Mouse (Mus musculus) gastrocnemius, adult 2 months (tissue): ENCODE results near the gene Ank2. TPM values are rescaled to one million over a fixed set of nuclear protein-coding genes. Genes with fewer than 3 reads are reported as not detected.
A peak's percentile ranks its signal among the peaks of the same experiment; 100 is the strongest.

Experiments
- DNase-seq: peaks from one replicate; pipeline ENCODE4 v3.0.0; 2022
- H3K27ac ChIP-seq: fragments of 200-600 bp; 2 replicates; pipeline ENCODE4 v1.8.1; 2022; ENCODE audit warnings: mild to moderate bottlenecking
- H3K4me3 ChIP-seq: fragments of 200-600 bp; 2 replicates; pipeline ENCODE4 v1.8.1; 2022; ENCODE audit warnings: mild to moderate bottlenecking, moderate library complexity
- CTCF ChIP-seq: fragments of 200-600 bp; IDR thresholded peaks from 2 replicates; pipeline ENCODE4 v1.8.1; 2022; ENCODE audit warnings: antibody characterized with exemption, mild to moderate bottlenecking, moderate library complexity
- intact Hi-C: fragments of 180-260 bp; cut with DNase I; formaldehyde crosslinking; loops from one replicate; pipeline ENCODE4 v1.15.1; 2025
- total RNA-seq, 2 experiments: library from RNA; stranded (reverse); gene quantifications; 2 replicates each; pipeline ENCODE4 v1.2.3; 2021

The Ank2 gene
- total RNA-seq, 2 experiments from 2014 or later = 94.5 to 154 TPM

- no peak overlapping the region; the same call in 1 of the 2 replicates for H3K4me3 ChIP-seq
- H3K27ac ChIP-seq = no peak overlapping the region
- no peak for TF ChIP-seq CTCF
- intact Hi-C loops = no loop called here
- no peak for DNase-seq
Observed at GRCm38 (mm10) chr3:127281390-127281789, 217.8 kb downstream of the Ank2 start.

GRCm38 (mm10) chr3:127280376-127280775 lies 218.8 kb downstream of the Ank2 start:
- TF ChIP-seq CTCF = peak; percentile 10; the same call in 1 of the 2 replicates
- Histone ChIP-seq H3K27ac (no peak overlapping the region), H3K4me3 (no peak overlapping the region)
- intact Hi-C loops = no loop called here
- no peak for DNase-seq

GRCm38 (mm10) chr3:127275953-127276352 lies 223.2 kb downstream of the Ank2 start:
- no peak overlapping the region for H3K4me3 ChIP-seq
- no peak overlapping the region for H3K27ac ChIP-seq
- no peak for TF ChIP-seq CTCF
- intact Hi-C loops = no loop called here
- DNase-seq = no peak

GRCm38 (mm10) chr3:127272801-127273200 lies 226.3 kb downstream of the Ank2 start:
- no peak overlapping the region for H3K4me3 ChIP-seq
- intact Hi-C loops = no loop called here
- H3K27ac ChIP-seq = no peak overlapping the region
- no peak for TF ChIP-seq CTCF
- no peak for DNase-seq

GRCm38 (mm10) chr3:127269616-127270015 lies 229.5 kb downstream of the Ank2 start:
- intact Hi-C loops = no loop called here
- no peak overlapping the region for H3K4me3 ChIP-seq
- no peak for TF ChIP-seq CTCF
- H3K27ac ChIP-seq = no peak overlapping the region
- DNase-seq = no peak

- DNase-seq = peak; percentile 22
- Histone ChIP-seq H3K4me3 (no peak overlapping the region), H3K27ac (no peak overlapping the region)
- intact Hi-C loops = no loop called here
- TF ChIP-seq CTCF = no peak
Observed at GRCm38 (mm10) chr3:127267846-127268245, 231.3 kb downstream of the Ank2 start.

GRCm38 (mm10) chr3:127265732-127266131 lies 233.4 kb downstream of the Ank2 start:
- Histone ChIP-seq H3K27ac (no peak overlapping the region), H3K4me3 (no peak overlapping the region)
- TF ChIP-seq CTCF = no peak
- intact Hi-C loops = no loop called here
- DNase-seq = no peak

- intact Hi-C loops = no loop called here
- TF ChIP-seq CTCF = no peak
- Histone ChIP-seq H3K27ac (no peak overlapping the region), H3K4me3 (no peak overlapping the region)
- no peak for DNase-seq
Observed at GRCm38 (mm10) chr3:127265182-127265581, 234.0 kb downstream of the Ank2 start.

GRCm38 (mm10) chr3:127260786-127261166 lies 238.4 kb downstream of the Ank2 start:
- DNase-seq = no peak
- H3K4me3 ChIP-seq = no peak overlapping the region
- intact Hi-C loops = no loop called here
- TF ChIP-seq CTCF = no peak
- no peak overlapping the region for H3K27ac ChIP-seq

GRCm38 (mm10) chr3:127260007-127260785 lies 239.0 kb downstream of the Ank2 start:
- intact Hi-C loops = no loop called here
- no peak for TF ChIP-seq CTCF
- no peak overlapping the region for H3K27ac ChIP-seq
- no peak overlapping the region for H3K4me3 ChIP-seq
- no peak for DNase-seq

GRCm38 (mm10) chr3:127258466-127259075 lies 240.6 kb downstream of the Ank2 start:
- no peak for TF ChIP-seq CTCF
- no peak for DNase-seq
- Histone ChIP-seq H3K27ac (no peak overlapping the region), H3K4me3 (peak overlapping the region; percentile 68)
- intact Hi-C loops = no loop called here

GRCm38 (mm10) chr3:127257969-127258368 lies 241.2 kb downstream of the Ank2 start:
- intact Hi-C loops = no loop called here
- no peak for TF ChIP-seq CTCF
- Histone ChIP-seq H3K27ac (peak overlapping the region; percentile 72), H3K4me3 (peak overlapping the region; percentile 68)
- DNase-seq = peak; percentile 26

GRCm38 (mm10) chr3:127257279-127257925 lies 241.7 kb downstream of the Ank2 start:
- intact Hi-C loops = no loop called here
- DNase-seq = peak; percentile 70
- no peak for TF ChIP-seq CTCF
- H3K4me3 ChIP-seq = peak overlapping the region; percentile 68
- H3K27ac ChIP-seq = peak overlapping the region; percentile 72
